Mouse (Mus musculus) urinary bladder, postnatal 0 days (tissue): Measurements from ENCODE around the gene Pde4dip. TPM values are rescaled to one million over a fixed set of nuclear protein-coding genes. Genes with fewer than 3 reads are reported as not detected.

Experiments used
- microRNA-seq: library from miRNA; unstranded; fragments of <30 nt; microRNA quantifications from one replicate; pipeline ENCODE4, GENCODE M21; 2016
- polyA plus RNA-seq: library from polyadenylated mRNA; unstranded; fragments of >200 nt; fragmentation: Nextera tagmentation; extraction: Ambion mirVana; gene quantifications from 2 replicates; pipeline ENCODE4 v1.2.1, GENCODE M21; 2015

Pde4dip gene
- polyA plus RNA-seq = 27.3 and 34.2 TPM in 2 replicates

DNA sequence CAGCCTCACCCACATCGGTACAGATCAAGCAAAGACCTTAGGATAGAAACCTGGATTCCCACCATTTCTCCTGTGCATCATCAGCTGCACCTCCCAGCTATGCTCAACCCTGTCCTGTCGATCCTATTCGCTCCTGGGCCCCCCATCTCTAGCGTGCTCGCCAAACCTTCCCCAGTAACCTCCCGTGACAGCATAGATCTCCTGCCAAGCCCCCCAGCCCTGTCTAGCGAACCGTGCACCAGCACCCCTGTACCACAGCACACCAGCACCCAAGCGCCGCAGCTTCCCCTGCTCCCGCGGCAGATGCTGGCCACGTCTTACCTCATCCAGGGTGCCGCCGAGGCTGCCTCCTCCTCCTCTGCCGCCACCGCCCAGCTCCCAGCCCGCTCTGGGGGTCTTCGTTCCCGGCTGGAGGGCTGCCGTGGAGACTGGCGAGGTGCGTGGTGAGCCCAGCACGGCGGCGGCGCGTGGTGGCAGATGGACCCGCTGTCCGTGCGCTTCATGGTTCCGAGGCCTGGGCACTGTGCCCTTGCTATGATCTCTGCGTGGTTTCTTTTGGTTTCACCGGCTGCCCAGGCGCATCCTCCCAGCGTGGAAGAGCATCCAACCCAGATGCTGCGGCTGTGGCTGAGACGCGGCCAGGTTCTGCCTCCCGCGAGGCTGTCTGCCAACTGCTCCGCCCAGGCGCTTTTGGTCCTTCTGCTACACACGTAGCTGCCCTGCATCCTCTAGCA lies at the start of gene Pde4dip:
Pde4dip (minus strand) TSS at position 540 of the 734 bp plus-strand sequence.

DNA sequence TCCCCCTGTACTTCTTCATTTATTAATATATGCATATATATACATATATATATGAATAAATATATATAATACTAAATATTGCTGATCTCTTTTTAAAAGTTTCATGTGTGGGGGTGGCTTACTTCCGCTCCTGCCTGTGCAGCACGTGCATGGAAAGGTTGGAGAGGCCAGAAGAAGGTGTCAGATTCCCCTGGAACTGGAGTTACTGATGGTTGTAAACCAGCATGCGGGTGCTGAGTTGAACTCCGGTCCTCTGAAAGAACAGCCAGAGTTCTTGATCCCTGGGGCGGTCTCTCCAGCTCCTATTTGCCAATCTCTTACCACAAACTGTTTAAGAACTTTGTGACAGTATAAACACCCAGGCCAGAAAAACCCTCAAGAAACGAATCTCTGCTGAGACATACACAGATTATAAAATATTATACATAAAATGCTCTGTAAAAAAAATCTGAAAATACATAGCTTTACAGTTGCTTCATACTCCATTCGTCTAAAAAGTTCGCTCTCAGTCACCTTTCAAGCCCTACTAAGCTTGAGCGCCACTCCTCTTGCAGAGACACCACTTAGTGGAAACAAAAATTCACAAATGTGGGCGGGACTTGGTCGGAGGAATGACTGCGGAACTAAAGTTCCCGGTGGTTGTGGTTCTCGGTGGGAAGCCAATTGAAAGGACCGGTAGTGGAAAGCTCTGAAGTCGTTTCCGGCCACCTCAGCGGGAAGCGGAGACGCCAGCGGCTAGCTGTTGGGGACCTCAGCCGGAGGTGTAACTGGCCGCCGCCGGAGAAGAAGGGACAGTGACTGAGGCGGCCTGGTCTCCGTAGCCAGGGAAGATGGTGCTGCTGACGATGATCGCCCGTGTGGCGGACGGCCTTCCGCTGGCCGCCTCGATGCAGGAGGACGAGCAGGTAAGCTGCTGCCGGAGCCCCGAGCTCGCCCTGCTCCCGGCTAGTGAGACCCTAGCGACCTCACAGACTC lies 12.3 kb upstream of the Pde4dip start, which contains the start of gene Sec22b:
Sec22b (plus strand) TSS at position 675 of the 975 bp plus-strand sequence.

DNA sequence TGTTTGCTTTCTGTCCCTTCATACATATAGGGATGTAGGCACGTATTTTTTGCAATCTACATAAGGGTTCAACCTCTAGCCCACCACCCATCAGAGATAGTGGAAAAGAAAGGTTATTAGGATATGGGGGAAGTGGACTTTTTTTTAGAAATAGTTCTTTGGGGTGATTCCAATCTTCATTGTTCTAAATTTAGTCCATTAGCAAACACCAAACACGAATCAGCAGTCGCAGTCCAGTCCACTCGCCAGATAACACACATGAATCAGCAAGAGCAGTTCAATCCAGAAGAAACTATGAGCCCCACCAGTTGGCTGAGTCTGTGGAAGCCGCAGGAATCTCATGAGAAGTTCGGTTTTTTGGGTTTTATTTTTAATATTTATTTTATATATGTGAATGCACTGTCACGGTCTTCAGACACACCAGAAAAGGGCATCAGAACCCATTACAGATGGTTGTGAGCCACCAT lies 213.8 kb downstream of the Pde4dip start, which contains the start of gene Gm17651:
Gm17651 (minus strand) TSS at position 51 of the 467 bp plus-strand sequence.

DNA sequence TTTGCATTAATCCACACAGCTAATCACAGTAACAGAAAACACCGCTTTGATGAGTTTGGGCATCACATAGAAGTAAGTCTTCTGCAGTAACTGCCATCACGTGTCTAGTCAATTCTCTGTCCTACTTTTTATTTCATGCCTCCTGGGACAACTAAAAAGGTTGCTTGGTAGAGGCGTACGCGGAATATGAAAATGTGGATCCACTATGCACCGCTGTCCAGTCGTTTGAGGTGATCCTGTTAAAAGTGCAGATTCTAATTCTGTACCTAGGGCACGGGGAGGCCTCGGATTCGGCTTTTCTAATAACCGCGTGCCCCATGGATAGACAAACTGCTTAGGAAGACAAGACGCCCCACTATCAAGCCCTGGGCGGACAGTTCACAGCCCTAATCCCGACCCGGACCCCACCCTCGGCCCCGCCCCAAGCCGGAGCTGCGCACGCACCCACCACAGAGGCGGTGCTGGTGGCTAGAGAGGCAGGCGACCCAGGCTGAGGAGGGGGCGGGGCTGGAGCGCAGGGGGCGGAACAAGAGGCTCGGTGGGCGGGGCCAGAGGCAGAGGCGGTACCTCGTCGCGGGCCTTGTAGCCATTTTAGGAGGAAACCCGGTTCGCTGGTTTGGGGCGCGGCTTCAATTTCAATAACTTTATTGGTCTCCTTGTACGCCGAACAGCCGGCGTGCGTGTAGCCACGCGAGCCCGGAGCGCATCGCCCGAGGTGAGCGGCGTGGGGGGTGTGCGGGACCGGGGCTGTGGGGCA lies 230.7 kb downstream of the Pde4dip start, which contains the start of gene Prkab2:
Prkab2 (plus strand) TSS at position 539 of the 757 bp plus-strand sequence.

Small RNA genes lying within 50 kb of the gene (microRNA-seq; reads per million reads assigned to microRNA genes)
- gene Mir7225 = not detected

Other genes with a start within 250 kb of the Pde4dip start
- gene Prkab2, start 230.5 kb downstream of the Pde4dip start, polyA plus RNA-seq = 20.9 and 26.7 TPM in 2 replicates
- not detected in 2 replicates for gene Gm17651, start 214.0 kb downstream of the Pde4dip start, polyA plus RNA-seq
- 91.6 and 104 TPM in 2 replicates for gene Sec22b, start 12.5 kb upstream of the Pde4dip start, polyA plus RNA-seq
- 17.4 and 20.6 TPM in 2 replicates for gene Notch2, start 124.8 kb upstream of the Pde4dip start, polyA plus RNA-seq